Mouse (Mus musculus) frontal cortex, adult (tissue): ENCODE results near the gene Hmga2.
"Not testable (repeated sequence)": the region's sequence is repeated elsewhere in the genome, so short reads cannot be mapped to it uniquely, and the experiment has no call there.

Source experiments
- ATAC-seq: cut with Nextera tagmentation; 2 replicates; pipeline ENCODE4 v1.9.2; 2017; ENCODE audit warnings: mild to moderate bottlenecking, moderate library complexity, mixed read lengths; ENCODE audit not compliant: low TSS enrichment

Gene Hmga2

DNA sequence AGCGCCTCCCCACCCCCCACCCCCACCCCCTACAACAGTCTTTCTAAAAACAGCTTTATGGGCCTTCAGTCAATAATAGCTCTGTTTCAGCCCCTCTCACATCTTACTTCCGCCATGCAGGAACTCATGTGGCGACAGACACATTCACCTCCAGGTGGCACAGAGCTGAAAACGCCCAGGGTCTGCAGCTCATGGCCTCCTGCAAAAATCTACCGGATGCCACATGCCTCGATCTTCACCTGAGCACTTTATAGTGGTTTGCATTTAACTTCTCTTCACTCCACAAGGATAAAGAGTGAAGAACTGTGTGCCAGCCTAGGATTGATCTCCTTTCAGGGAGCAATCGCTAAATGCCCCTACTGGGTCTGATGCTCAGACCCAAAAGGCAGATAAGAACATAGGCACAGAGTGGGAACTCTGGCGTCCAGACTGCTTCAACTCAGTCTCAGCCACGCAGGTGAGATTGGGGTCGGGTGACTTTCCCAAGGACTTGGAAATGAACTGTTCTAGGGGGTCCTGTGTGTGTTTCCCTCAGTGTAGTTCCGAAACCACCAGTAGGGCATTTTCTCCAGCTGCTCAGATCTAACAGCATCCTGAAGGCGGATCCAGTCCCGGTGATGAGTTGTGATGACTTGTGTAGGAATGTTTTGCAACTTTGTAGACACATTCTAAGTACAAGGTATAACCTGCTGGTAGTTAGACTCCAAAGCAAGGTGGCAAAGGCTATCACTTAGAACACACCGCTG lies 84.1 kb downstream of the Hmga2 start:
- ATAC-seq, result no peak

DNA sequence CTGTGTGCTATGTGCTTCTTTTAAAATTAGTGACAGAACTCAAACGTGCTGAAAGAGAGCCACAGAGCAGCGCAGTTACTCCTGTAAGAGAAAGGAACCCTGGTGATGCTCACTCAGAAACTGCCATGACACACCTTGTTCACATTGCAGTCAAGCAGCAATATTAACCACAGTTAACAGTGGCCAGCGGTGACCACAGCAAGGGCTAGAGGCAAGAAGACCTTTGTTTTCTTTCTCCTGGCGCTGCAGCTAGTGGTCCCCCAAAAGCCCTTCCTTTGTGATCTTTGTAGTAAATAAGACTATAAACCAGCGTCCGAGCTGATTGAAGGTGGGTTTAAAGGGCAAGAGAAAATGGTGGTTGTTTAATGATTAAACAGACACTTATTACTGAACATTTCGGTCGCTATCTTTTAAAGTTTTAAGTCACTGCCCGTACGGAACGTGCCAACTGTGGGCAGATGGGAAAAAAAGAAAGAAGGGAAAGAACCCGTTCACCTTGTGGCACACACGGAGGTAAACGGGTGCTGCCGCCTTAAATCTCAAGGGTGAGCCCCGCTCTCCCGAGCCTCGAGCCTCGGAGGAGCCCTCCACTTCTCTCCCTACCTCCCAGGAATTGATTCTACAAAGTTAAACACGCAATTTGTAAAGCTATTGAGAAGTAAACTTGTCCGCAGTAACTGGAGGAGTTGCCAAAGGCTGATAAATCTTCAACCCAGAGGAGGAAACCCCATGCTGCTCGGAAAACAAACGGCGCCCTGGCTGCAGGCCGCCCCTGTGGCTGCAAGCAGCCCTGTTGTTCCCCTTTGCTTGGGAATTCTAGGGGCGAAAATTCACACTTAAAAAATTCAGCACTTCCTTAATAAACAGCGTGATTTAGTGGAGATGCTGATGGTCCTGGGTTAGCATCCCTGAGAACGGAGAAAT lies 85.1 kb downstream of the Hmga2 start:
- ATAC-seq, result no peak

DNA sequence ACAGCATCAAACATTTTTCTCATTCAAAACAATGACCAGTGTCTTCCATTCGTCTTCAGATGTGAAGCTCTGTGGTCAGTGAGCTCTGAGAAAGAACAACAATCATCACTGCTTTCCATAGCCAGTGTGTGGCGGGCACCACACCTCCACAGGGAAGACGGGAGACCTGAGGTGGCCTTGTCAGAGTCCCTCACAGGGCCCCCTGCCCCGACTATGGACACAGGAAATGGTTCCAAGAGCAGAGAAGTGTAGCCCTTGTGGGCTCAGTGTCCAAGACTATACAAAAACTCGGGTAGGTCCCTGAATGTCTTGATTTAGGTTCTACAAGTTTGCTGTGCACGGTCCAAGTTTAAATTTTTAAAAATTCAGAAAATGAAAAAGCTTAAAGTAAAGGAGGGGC lies 86.6 kb downstream of the Hmga2 start:
- no peak for ATAC-seq

DNA sequence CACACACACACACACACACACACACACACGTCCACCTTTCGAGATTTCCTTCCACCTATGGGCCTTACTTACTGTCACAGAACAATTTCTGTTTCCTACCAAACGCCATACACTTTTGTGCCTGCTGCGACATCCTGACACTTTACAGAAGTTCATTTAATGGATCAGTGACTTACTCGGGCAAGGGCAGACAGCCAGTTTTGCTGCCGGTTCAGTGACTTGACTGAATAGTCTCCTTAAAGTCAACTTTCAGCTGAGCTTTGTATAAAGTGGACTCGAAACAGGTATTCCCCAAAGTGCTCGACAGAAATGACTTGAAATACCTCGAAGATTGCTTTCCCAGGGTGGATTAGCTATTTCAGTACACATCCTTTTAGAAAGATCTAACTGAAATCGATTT lies 87.3 kb downstream of the Hmga2 start:
- ATAC-seq, result no peak

DNA sequence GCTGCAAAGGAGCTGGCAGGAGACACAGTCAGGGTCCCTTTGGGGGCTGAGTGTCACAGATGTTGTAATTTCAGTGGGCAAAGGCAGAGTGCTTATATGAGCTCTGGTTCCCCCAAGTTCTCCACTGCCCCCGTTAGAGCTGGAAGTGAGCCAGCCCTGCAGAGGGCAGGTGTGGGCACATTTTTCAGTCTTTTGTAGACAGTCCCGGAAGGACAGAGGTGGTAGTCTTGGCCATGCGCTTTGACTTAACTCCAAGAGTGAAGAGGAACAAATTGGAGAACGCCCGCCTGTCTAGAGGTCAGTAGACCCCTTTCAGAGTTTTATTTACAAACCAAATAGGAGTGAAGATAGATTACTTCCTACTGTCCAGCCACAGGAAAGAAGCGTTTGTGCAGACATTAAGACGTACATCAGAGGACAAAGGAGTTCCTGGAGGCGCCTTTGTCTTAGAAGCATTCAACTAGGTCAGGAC lies 87.8 kb downstream of the Hmga2 start:
- ATAC-seq, result no peak

DNA sequence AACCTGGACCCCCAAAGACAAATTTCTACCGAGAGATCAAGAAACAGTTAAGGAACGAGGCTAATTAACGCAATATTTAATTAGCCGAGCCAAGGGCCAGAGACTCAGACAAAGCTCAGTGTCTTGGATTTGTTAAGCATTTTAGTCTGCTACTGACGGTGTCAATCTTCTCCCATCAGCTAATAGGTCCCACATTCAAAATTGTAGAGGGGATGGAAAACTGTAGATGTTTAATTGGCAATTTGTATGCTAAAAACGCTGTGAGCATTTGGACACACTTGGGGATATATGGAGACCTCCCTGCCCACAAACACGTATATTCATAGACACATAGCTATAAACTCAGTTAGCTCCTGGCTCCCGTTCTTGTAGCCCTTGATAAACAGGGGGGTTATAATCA lies 89.2 kb downstream of the Hmga2 start:
- ATAC-seq, result no peak

DNA sequence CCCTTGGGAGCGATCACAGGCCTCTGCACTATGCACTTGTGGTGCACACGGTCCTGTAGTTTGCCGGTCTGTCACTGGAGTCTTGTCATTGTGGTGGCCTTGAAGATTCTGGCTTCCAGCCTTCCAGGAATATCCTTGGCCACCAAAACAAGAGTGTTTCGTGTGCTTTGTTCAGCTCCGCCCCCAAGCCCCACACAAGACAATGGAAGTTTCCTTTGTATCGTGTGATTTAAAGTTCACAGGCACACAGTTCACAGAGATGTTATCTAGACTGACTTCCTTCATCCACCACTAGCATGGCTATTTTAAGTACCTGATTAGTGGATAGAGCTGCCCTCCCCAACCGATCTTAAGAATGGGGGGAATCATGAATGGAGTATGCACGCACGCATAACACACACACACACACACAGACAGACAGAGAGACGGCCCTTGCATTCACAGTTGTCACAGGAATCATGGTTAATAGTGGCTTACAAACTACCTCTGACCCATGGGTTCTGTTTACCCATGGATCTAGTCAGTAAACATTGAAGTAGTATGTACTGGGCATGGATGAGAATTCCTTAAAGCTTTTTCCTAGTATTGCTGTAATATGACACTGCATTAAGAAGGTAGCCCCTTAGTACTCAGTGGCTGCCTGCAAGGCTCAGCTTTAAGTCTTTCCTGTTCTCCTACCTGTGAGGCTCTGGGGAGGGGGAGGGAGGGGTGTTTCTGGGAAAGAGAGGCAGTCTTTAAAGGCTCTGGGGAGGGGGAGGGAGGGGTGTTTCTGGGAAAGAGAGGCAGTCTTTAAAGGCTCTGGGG lies 91.3 kb downstream of the Hmga2 start:
- ATAC-seq, result no peak

DNA sequence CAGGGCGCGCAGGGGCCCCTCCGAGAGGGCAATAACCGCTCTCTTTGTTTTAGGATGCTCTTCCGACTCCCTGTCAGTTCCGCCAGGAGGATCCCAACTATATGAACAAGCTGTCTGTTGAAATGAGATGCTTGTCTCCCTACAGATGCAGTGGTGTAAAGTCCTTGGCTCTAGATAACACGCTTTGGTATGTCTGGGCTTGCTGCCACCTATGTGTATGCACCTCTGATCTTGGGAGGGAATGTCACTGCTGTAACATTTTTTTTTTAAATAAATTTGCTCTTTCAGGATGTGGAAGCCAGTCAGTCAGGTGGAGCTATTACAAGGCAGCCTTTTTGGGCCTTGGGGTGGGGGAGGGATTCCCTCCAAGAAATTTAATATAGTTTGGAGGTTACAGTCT lies 92.2 kb downstream of the Hmga2 start:
- no peak for ATAC-seq

DNA sequence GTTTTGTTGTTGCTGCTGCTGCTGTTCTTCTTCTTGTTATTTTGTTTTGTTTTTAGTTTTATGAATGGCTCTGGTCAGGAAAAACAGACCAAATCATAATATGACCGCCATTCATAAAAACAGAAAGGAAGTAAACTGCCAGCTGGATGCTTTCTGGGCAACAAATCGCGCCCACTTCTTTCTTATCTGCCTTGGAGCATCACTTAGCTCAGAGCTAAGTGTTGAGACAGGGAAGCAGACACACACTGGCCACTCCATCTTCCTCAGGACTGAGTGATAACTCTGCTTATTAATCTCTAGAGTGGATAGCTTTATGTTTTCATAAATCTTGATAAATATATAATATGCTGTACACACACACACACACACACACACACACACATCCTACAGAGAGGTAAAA lies 98.5 kb downstream of the Hmga2 start:
- no peak for ATAC-seq

DNA sequence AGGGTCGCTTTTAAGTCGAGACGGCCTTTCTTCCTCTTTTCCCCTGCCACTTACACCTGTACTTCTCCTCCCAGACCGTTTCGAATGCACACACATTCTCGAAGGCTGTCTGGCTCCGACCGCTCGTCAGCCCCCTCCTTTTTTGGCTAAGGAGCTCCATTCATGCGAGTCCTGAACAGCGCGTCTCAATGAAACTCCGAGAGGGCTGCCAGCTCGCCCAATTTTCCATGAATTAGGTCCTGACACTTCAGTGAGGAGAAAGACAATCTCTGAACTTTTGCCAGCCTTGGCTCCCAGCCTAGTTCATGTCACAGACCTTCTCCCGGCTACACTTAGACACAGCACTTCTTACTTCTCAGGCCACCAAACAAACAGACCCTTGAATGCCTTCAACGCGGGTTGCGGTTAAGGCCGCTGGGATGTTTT lies 98.9 kb downstream of the Hmga2 start:
- peak; percentile 69 for ATAC-seq

DNA sequence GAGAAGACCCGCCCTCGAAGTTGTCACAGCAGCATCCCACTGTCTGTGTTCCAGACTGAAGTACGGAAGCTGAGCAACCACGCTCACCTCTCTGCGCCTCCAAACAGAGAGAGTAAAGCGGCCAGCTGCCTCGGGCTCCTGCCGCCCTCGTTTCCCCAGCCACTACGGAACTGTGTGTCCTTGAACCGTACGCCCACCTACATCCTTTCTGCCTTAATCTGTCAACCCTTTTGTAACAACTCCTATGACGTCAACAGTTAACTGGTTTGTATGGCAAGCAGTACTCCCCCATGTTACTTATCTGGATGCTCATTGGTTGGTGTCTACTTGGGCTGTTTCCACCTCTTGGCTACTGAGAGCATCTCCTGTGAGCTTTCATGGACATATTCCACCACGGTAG lies 100.8 kb downstream of the Hmga2 start:
- ATAC-seq, result no peak

DNA sequence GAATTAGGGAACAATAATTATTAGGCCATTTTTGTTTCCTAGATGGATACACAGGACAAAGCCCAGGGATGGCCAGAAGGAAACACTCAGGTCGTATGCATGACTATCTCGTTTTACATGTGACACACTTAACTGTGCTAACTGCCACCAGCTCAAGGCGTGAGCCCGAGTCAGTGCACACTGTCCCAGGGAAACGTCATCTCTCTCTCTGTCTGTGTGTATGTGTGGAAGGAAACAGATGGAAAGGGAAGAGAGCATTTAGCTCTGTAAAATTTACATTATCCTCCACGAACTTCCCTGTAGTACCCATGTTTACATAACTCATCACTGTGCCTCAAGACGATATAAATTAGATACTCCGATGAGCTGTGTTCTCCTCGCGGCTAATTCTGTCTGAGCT lies 105.1 kb downstream of the Hmga2 start:
- peak; percentile 55; the same call in 1 of the 2 replicates for ATAC-seq

DNA sequence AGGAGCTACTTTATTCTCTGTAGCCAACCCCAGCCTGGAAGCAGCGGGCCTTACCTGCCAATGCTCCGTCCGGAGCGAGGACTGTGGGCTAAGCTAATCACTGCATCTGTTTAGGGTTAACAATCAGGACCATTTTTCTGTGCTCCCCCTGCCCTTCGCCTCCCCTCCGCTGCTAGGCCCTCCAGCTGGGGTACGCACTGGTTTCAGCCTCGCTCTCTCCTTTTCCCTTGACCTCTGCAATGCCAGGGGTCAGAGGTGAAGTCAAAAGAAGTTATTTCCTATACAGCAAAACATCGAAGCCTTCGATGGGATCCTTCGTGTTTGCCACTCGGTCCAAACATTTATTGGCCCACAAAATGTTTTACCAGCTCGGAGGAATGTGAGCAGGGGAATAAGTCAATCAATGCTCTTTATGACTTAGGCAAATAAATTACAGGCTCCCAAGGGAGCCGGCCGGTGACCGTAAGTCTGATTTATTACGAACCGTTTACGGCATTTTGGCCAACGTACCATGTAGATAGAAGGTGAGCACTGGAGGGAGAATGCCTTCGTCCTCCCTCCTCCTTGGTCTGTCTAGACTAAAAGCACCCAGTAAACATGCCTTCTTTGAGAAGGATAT lies 107.0 kb downstream of the Hmga2 start:
- no peak for ATAC-seq

DNA sequence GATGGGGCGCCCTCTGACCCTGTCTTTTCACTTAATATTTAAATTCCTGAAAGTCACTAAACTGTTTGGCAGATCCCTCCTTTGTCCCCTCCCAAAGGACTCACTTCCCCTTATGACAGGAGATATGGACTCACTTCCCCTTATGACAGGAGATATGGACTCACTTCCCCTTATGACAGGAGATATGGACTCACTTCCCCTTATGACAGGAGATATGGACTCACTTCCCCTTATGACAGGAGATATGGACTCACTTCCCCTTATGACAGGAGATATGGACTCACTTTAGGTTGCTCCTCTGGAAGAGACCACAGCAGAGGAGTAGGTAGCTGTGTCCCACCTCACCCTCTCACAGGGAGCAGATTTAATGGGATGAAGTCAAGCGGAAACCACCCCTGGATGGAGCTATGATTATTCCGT lies 110.1 kb downstream of the Hmga2 start:
- not testable (repeated sequence) for ATAC-seq

DNA sequence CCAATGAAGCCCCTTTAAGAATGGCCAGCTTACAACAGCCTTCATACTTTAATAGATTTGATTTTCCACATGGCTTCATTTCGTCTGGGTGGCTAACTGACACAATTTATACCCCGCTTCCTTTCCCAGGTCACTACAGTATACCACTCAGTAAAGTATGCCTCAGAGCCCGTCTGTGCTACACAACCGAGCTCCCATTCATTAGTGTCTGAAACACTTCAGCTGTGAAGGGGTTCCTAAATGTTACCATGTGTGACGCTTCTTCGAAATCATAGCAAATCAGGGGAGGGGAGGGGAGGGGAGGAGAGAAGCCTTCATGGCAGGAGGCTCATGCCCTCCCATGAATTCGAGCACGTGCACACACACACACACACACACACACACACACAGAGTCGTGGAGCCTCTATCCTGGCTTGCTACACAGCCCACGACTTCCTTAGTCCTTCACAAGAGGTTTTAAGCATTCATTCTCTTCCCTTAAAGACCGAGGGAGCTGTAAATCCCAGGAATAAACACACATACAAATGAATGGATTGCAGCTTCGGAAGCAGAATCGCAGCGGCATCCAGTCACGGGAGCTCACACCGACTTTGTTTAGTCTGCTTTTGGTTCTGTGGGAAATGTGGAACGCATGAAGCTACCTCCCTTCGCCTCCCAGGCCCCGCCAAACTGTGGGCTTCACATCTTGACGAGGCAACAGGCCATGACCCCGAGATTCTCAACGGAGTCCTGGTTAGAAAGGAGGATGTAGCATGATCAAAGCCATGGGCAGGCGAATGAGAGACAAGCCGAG lies 110.7 kb downstream of the Hmga2 start:
- ATAC-seq, result no peak

DNA sequence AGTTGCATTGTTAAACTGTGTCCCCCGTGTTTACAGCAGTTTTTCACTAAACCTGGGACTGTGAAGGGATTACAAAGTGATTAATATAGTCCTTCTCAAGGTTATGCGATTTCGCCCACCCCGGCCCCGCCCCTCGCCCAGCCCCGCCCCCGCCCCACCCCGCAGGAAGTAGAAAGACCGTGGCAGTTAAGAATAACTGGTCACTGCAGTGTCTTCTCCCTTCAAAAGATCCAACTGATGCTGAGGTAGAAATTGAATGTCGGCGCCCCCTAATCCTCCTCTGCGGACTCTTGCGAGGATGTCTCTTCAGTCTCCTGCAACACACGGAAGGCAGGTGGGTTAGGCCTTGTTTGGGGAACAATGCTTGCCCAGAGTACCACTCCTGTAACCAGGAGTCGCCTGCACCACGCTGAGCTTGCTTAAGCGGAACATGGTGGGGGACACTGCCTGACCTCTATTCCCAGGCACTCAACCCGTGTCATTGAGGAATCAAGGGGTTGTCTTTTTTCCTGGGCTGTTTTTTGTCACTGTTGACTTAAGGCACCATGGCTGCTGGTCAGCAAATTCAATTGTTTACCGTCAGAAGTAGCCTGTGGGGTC lies 112.2 kb downstream of the Hmga2 start:
- ATAC-seq, result no peak

DNA sequence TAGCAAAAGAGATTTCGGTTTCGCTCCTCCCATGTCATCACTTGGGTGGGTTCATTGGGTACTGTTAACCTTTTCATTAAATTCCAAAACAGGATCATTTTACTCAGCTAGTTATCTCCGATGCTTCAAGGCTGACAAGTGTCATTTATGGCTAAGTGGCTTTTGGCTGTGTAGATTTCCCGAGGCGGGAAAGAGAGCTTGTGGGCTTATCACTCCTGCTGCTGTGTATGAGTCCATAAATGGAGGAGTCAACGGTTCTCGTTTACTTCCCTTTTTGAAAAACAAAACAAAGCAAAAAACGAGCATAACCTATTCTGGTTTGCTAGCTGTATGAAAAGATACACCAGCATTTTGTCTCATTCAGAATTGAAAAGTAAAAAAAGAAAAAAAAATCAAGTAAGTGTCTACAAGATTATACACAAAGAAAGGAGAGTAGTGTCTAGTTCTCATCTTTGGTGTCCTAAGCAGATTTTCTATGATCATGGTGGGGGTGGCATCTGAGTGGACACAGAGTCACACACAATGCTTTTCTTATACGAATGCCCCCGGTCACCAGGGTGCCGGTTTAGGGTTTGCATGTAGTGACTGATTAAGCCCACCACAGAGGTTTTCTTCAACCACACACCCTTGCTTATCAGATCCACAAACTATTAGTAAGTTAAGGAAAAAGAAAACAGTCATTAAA lies 112.8 kb downstream of the Hmga2 start:
- ATAC-seq, result not testable (repeated sequence)

DNA sequence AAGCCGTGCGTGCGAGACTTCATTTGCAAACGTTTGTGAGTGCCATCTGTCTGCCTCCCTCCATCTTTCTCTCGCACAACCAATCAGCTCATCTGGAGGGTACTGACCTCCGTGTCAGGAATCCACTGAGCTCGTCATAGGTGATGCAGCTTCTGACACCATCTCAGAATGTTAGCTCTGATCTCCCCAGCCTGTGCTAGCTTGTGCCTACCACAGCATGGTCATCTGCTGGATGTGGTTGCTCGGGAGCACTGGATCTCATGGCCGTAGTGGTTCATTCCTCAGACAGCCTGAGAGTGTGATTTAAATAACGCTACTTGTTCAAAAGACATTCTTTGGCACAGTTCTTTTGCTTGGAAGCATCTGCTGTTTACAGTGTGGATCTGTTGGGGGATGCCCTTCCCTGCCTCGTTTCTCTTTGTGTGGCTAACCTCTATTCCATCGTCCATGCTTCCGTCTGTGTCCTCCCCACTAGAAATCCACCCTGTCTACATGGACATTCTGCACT lies 121.7 kb downstream of the Hmga2 start:
- peak; percentile 72 for ATAC-seq

DNA sequence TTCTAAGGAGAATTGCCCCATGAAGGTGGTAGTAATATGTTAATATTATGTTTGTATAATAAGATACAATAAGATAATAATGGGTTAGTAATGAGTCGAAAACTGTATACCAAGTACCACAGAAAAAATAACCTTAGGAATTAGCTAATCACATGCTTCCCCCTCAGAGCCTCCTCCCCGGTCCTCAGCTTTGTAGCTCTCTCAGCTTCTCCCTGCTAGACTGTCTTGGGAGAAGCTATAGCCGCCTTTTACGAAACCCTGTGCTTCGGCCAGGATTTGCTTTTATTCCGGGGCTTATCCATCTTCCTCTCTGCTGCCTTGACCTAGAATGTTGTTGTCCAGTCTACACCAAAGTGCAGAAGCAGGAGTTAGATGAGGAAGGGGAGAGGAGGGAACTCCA lies 130.9 kb downstream of the Hmga2 start:
- ATAC-seq, result no peak
